Mouse (Mus musculus) kidney, adult 18-20 months (tissue): Measurements from ENCODE around the gene Thsd7b.

Source experiments
- DNase-seq: peaks from one replicate; pipeline ENCODE4 v3.0.0; 2021

Gene Thsd7b

DNA sequence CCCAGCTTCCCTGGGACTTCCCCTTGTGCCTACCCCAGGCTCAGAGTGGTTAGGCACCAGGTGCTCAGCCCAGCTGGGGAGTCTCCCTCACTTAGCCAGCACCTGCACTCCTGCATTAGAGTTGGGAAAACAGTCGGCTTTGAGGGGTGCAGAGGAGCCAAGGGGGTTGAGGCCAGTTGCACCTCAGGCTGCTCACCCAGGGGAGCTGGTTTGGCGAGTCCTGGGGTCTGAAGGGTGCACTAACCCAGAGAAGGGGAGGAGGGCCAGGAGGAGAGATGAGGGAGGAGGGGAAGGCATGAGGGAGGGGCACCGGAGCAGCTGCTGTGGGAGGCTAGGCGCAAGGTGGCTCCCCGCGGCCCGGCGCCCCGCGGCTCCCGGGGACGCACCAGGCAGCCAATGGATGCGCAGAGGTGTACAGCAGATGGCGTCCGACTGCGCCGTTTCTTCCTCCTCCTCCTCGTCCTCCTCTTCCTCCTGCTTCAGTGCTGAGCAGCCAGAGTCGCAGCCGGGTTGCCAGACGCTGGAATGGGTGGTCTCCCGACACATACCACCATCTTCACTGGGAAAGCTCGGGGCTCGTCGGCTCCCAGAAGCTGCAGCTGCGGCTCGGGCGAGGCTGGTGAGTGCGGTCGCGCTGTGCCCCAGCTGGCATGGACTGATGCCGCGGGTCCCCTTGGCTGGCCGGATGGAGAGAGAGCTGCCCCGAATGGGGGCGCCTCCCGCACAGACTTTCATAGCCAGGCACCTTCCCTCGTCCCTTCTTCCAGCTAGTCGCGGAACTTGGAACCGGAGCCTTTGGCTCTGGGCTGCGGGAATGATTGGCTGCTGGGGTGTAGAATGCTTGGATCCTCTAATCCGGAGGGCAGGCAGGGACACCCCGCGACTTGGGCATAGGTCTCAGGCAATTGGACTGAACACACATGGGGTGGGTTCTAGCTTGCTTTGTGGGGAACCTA lies at the start of gene Thsd7b:
TSS of gene Thsd7b (plus strand) at position 321 of the 956 bp plus-strand sequence.
- no peak for DNase-seq

DNA sequence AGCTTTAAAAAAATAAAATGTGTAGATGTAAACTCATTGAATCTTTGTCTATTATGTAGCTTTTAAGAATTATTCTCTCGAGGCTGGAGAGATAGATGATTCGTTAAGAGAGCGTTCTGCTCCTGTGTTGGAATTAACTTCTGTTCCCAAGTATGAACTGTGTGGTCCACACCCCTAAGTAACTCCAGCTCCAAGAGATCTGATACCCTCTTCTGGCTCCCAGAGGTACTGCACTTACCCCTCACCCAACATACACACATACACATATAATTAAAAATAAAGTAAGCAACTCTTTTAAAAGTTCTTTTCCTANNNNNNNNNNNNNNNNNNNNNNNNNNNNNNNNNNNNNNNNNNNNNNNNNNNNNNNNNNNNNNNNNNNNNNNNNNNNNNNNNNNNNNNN lies 28.8 kb upstream of the Thsd7b start:
- peak; percentile 15 for DNase-seq

- DNase-seq = no peak
Observed at GRCm38 (mm10) chr1:129250704-129251443, 22.2 kb upstream of the Thsd7b start.

DNA sequence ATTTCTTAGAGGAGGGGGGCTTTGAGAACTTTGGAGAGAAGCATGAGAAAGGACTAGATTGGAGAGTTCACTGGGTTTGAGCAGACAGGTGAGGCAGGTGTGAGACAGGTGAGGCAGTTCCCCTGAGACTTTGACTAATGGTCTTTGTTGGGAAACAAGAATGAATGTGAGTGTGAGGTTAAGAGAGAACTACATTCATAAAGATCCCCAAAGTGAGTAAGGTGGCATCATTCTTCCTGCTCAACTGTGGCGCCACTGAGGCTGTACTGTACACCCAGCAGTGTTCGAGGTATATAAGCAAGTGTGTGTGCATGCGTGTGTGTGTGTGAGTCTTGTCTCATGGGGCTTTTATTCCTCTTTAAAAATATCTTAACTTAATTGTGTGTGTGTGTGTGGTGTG lies 6.4 kb upstream of the Thsd7b start:
- DNase-seq = no peak

DNA sequence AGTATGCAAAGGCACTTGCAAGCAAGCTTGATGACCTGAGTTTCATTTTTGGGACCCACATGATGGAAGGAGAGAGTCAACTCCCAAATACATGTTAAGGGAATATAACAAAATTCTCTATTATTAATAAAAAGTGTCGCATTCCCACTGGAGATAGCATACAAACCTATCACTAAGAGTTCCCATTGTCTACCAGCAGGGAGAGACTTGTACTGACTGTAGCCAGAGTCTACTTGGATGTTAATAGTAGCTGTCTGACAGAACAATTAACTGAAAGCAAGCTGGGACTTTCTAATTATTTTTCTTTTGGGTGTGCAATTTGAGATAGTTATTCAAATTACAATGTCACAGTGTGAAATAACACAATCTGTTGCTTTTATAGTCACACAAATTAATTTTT lies 31.1 kb downstream of the Thsd7b start:
- no peak for DNase-seq

DNA sequence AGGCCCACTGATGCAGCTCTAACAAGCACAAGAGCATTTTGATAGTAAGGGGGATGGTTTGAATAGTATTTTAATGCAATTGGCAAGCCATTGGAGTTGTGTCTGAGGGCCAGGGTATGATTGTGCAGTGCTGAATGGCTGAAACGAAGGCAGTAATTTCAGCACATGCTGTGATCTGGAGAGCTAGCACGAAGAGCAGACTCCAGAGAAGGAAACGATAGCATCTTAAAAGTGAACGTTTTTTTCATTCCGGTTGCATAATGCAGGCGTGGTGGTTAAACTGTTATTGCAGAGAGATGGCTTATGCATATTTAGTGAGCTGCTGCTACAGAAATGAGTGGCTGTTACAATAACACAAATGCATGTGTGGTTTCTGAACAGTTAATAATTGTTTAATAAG lies 51.3 kb downstream of the Thsd7b start:
- no peak for DNase-seq

- no peak for DNase-seq
Observed at GRCm38 (mm10) chr1:129324798-129325197, 51.7 kb downstream of the Thsd7b start.

DNA sequence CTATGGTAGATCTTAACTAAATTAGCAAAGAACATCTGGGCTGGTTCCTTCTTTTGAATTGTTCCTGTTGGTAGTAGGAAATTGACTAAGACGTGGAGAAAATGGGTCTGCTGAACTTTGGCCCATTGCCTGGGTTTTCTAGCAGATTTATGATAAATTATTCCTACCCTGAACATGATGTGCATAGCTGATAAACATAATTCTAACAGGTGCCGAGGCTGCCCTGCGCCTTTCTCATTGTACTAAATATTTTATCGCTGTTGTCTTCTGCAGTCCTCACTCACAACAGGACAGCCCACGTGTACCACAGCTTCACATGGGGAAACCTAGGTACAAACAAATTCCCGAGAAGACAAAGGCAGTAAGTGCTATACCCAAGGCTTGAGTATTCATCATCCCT lies 83.5 kb downstream of the Thsd7b start:
- no peak for DNase-seq

DNA sequence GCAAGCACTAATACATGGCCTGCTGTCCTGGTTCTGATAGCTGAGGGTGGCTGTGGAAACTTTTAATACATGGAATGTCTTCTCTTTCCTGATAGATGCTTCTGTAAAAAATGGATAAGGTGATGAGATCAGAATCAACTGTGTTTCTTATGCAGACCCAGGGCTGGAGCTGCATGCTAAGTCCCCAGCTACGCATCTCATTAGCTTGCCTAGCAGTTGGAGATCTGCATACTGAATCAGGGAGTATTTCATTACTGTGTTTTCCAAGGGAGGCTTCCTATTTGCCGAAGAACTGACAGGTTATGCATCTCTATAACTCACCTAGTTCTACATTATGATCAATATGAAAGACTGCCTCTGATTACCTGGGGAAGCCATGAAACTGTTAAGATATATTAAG lies 84.3 kb downstream of the Thsd7b start:
- DNase-seq = no peak

DNA sequence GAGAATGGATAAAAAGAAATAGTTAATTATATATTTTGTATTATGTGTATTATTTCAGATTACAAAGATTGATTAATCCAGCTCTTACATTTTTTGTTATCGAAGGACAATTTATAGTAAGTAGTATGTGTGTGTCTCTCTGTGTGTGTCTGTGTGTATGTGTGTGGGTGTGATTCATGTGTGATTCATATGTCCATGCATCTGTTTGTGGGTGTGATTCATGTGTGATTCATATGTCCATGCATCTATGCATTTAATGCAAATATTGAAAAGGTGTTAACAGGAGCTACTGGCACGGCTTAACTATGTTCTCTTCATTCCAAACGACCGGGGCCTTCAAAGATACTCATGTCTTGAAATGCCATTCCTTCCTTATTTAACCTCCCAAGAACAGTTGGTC lies 90.3 kb downstream of the Thsd7b start:
- DNase-seq = no peak

DNA sequence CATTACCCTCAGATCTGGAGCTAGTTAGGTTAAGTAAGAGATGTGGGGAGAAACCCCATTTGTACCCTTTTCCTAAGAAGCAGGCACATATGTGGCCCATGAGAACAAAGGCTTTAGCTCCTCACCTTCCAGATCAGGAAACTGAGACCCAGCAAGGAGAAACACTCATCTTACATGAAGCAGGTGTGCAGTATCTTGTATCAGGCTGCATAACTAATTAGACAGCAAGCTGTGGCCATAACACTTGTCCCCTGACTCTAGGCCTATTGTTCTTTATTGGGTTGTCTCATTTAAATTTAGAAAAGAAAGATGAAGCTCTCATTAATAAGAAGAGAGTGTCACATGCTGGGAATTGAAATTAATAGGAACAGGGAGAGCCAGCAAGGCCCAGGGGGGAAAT lies 91.7 kb downstream of the Thsd7b start:
- no peak for DNase-seq

- DNase-seq = no peak
Observed at GRCm38 (mm10) chr1:129365590-129365989, 92.5 kb downstream of the Thsd7b start.

- DNase-seq = no peak
Observed at GRCm38 (mm10) chr1:129386479-129386878, 113.4 kb downstream of the Thsd7b start.

- DNase-seq = no peak
Observed at GRCm38 (mm10) chr1:129411584-129411983, 138.5 kb downstream of the Thsd7b start.

DNA sequence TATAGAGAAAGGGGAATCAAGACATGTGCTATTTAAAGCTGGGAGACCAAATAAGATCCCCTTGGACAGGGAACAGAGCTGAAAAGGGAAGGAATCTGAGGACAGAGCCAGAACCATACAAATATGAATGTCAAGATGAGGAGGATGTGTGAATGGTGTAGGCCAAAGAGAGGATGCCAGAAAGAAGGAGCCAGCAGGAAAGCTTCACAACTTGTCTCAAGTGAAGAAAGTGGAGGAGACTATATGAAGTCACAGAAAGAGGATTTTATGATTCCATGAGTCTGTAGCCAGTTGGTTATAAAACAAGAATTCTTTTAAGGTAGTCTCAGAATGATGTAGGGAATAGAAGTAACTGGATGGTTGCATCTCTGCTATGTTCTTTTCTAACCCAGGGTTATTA lies 148.5 kb downstream of the Thsd7b start:
- DNase-seq = no peak

GRCm38 (mm10) chr1:129464414-129464813 lies 191.3 kb downstream of the Thsd7b start:
- no peak for DNase-seq

- DNase-seq = no peak
Observed at GRCm38 (mm10) chr1:129473504-129473903, 200.4 kb downstream of the Thsd7b start.

GRCm38 (mm10) chr1:129484266-129485031 lies 211.3 kb downstream of the Thsd7b start:
- DNase-seq = no peak

GRCm38 (mm10) chr1:129491136-129491535 lies 218.0 kb downstream of the Thsd7b start:
- DNase-seq = peak; percentile 8

GRCm38 (mm10) chr1:129493929-129494328 lies 220.8 kb downstream of the Thsd7b start:
- DNase-seq = no peak

DNA sequence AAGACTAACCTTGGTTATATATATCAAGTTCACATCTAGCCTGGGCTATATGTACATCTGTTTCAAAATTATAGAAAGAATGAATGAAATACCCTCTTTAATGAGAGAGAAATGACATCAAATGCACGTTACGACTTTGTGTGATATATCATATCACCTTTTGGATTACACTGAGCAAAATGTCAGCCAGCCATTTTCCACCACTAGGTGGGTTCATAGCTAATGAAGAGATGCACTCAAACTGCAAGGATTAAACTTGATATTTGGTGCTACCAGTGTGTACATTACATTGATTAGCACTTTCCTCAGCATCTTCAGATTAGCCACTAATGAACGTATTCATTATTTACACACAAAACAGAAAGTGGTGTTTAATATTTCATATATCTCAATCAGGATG lies 228.6 kb downstream of the Thsd7b start:
- DNase-seq = no peak

DNA sequence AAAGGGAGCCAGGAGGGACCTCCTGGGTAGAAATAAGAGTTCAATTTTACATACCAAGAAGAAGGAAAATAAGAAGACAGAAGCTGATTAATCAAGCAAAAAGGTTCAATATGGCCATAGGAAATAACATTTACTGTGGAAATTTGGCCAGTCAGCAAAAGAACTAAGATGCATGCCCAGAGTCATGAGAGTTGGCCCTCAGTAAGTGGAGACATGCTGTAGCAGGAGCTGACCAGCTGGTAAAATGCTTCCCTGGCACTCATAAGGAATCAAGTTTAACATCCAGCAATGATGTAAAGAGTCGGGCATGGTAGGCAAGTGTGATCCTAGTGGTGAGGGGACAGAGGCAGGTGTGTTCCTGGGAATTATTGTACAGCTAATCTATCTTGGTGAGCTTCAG lies 243.3 kb downstream of the Thsd7b start:
- no peak for DNase-seq

DNA sequence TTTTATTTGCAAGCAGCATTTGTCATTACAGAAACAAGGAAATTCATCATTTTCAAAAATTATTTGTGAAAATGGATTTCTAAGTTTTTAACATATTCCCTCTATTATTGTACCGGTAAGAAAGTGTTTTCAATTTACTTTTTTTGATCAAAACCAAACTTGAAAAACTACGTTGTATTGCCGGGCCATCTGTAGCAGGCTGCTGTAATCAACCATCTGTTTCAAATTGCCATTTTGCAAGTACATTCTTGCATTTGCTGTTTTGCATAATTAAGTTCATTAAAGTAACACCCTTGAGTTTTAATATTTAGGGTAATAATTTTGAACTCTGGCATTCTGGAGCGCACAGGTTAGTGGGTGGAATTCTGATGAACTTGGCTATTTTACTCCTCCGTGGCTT lies 246.6 kb downstream of the Thsd7b start:
- DNase-seq = no peak
